ENCODE assay signal across 8 mouse cellular contexts in genomic region chr10:76442178-76443088, GRCm38 (mm10). TPM values are rescaled to one million over a fixed set of nuclear protein-coding genes. Genes with fewer than 3 reads are reported as not detected.
DNase-seq lines count a peak whose midpoint lies in the region; ATAC-seq lines count a peak whose summit lies in the region.

Gene Pcnt (minus strand): TSS chr10:76442786.

- H3K4me1 ChIP-seq in hindbrain, embryonic 11.5 days (replicated peaks; ENCODE audit: control insufficient read depth, insufficient read depth, low read length), result peaks cover 5% of the 10 kb centered on the region; the same call in 1 of the 2 replicates

- DNase-seq in Muller cell, postnatal 12 days (ENCODE audit: inconsistent ontology term), result peak; percentile 99
- peak; percentile 99 for DNase-seq in cerebellum, adult 9-11 months
- DNase-seq in frontal cortex, adult 2 months (ENCODE audit: extremely low spot score in 1 of 2, low spot score in 1 of 2), result peak; percentile 93 to 98
- peak; percentile 97 for DNase-seq in hindbrain, embryonic 11.5 days (ENCODE audit: low spot score)
- DNase-seq in layer of hippocampus, postnatal 10 days (ENCODE audit: low spot score in 2 of 2), result peak; percentile 97
- DNase-seq in lung, postnatal 10 days, result peak; percentile 99
- peak; percentile 97 for DNase-seq in ovary, postnatal 36 days (ENCODE audit: low spot score)
- DNase-seq in thymus, postnatal 25 days, result peak; percentile 98

- no peaks in the 10 kb centered on the region for H3K9me3 ChIP-seq in hindbrain, embryonic 11.5 days (ENCODE audit: control insufficient read depth, low read length)

- H3K4me2 ChIP-seq in hindbrain, embryonic 11.5 days (replicated peaks; ENCODE audit: low read depth, low read length), result peak within 1 kb of the TSS; percentile 49

- ATAC-seq in hindbrain, embryonic 11.5 days (ENCODE audit: low FRiP score), result peak; percentile 99

- H3K27ac ChIP-seq in hindbrain, embryonic 11.5 days (ENCODE audit: low read depth, low read length), result peak within 1 kb of the TSS; percentile 92

- peak within 1 kb of the TSS; percentile 91 for H3K4me3 ChIP-seq in hindbrain, embryonic 11.5 days (ENCODE audit: low read depth, low read length)

- H3K27me3 ChIP-seq in hindbrain, embryonic 11.5 days (ENCODE audit: control insufficient read depth, insufficient read depth, low read length), result no peaks in the 10 kb centered on the region

- WGBS in hindbrain, embryonic 11.5 days, result under 1% methylated on average over 78 of the region's 78 CpGs

- H3K9ac ChIP-seq in hindbrain, embryonic 11.5 days (ENCODE audit: low read depth, low read length), result peak within 1 kb of the TSS; percentile 77

- no peaks in the 10 kb centered on the region for H3K36me3 ChIP-seq in hindbrain, embryonic 11.5 days (ENCODE audit: control insufficient read depth, insufficient read depth, low read length)

RNA-seq across cellular contexts. Expression of gene Pcnt, which starts in this region (rescaled TPM):
- 22.8 and 24.3 TPM in 2 replicates for polyA plus RNA-seq in frontal cortex, adult 2 months (2012; rRNA removed)
- polyA plus RNA-seq in hindbrain, embryonic 11.5 days (2014; fragmentation: Nextera tagmentation; extraction: Ambion mirVana), result 16.5 TPM in 2 replicates
- 10 to 100 TPM; 14.6 to 15.8 TPM for total RNA-seq in layer of hippocampus, postnatal 10 days (2021)

Comparison
In these comparisons a context has a peak if more than half of its experiments do, and no peak if none do; other contexts are left out.
1. Peak in every context shown above with its lines: DNase-seq, ATAC-seq, H3K4me3 ChIP-seq and H3K27ac ChIP-seq.